Mouse (Mus musculus): Measurements from ENCODE around the gene Zdhhc1.

DNA sequence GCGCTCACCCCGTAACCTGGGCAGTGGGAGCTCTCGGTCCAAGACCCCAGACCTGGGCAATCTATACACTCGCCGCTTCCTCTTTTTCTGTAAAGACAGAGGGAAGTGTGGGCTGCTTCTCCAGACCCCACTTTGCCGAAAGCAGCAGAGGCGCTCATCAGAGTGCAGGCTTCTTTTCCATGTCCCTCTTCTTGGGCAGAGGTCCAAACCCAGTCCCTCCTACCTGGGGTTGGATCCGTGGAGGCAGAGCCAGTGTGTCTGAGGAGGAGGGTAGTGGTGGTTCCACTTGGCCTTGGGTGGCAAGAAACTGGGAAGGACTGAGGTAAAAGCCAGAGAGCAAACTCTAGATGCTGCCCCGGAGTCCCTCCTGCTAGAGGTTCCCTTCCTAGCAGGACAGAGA, 23.7 kb downstream of the Zdhhc1 start:
- no peak for TF ChIP-seq POLR2A (IDR thresholded peaks at IDR 0.05; ENCODE audit: borderline replicate concordance, extremely low read depth, low read depth, low read length)
- no peak for TF ChIP-seq CTCF (IDR thresholded peaks at IDR 0.05; ENCODE audit: insufficient read depth, low read length)

Measured in lung, adult 2 months (tissue).